Mouse (Mus musculus) right cerebral cortex, postnatal 10 days (tissue): ENCODE data around the gene Ttc29.

ENCODE experiments used
- DNase-seq, 2 experiments: peaks; one replicate each; pipeline ENCODE4 v3.0.0; 2021; ENCODE audit warnings: low spot score in 2 of 2

Gene Ttc29

GRCm38 (mm10) chr8:78213074-78213473 is at the start of gene Ttc29:
Ttc29 (plus strand) TSS chr8:78213297.
- DNase-seq = peak; percentile 76 to 82

GRCm38 (mm10) chr8:78171351-78171750 is 41.7 kb upstream of the Ttc29 start:
- no peak for DNase-seq

- no peak for DNase-seq
Observed at GRCm38 (mm10) chr8:78182654-78183053, 30.4 kb upstream of the Ttc29 start.

GRCm38 (mm10) chr8:78183414-78183813 is 29.7 kb upstream of the Ttc29 start:
- DNase-seq = no peak

- DNase-seq = no peak
Observed at GRCm38 (mm10) chr8:78187087-78187486, 26.0 kb upstream of the Ttc29 start.

- DNase-seq = no peak
Observed at GRCm38 (mm10) chr8:78204229-78204628, 8.9 kb upstream of the Ttc29 start.

- no peak for DNase-seq
Observed at GRCm38 (mm10) chr8:78210424-78210823, 2.7 kb upstream of the Ttc29 start.

GRCm38 (mm10) chr8:78214645-78215044 is 1.5 kb downstream of the Ttc29 start:
- peak; percentile 23 to 38 for DNase-seq

GRCm38 (mm10) chr8:78226087-78226486 is 13.0 kb downstream of the Ttc29 start:
- DNase-seq = no peak

GRCm38 (mm10) chr8:78230721-78231120 is 17.6 kb downstream of the Ttc29 start:
- no peak for DNase-seq

- DNase-seq = no peak
Observed at GRCm38 (mm10) chr8:78232870-78233707, 20.0 kb downstream of the Ttc29 start.

GRCm38 (mm10) chr8:78233708-78234201 is 20.7 kb downstream of the Ttc29 start:
- no peak for DNase-seq

GRCm38 (mm10) chr8:78237972-78238675 is 25.0 kb downstream of the Ttc29 start:
- peak in 1 of 2 experiments; percentile 32 for DNase-seq

GRCm38 (mm10) chr8:78251115-78251514 is 38.0 kb downstream of the Ttc29 start:
- DNase-seq = no peak

- DNase-seq = no peak
Observed at GRCm38 (mm10) chr8:78254374-78254773, 41.3 kb downstream of the Ttc29 start.

GRCm38 (mm10) chr8:78255011-78255410 is 41.9 kb downstream of the Ttc29 start:
- DNase-seq = no peak

GRCm38 (mm10) chr8:78265506-78265905 is 52.4 kb downstream of the Ttc29 start:
- no peak for DNase-seq

- no peak for DNase-seq
Observed at GRCm38 (mm10) chr8:78266231-78266630, 53.1 kb downstream of the Ttc29 start.

- DNase-seq = no peak
Observed at GRCm38 (mm10) chr8:78267894-78268411, 54.9 kb downstream of the Ttc29 start.

- no peak for DNase-seq
Observed at GRCm38 (mm10) chr8:78269281-78269680, 56.2 kb downstream of the Ttc29 start.

GRCm38 (mm10) chr8:78271391-78271790 is 58.3 kb downstream of the Ttc29 start:
- no peak for DNase-seq

- no peak for DNase-seq
Observed at GRCm38 (mm10) chr8:78276120-78276519, 63.0 kb downstream of the Ttc29 start.

- no peak for DNase-seq
Observed at GRCm38 (mm10) chr8:78277411-78277810, 64.3 kb downstream of the Ttc29 start.
